Mouse (Mus musculus) heart, embryonic 14.5 days (tissue): Measurements from ENCODE around the gene Gm10181. TPM values are rescaled to one million over a fixed set of nuclear protein-coding genes. Genes with fewer than 3 reads are reported as not detected.
"Not testable (repeated sequence)": the region's sequence is repeated elsewhere in the genome, so short reads cannot be mapped to it uniquely, and the experiment has no call there.

ENCODE experiments used
- ATAC-seq: fragments of 200-750 bp; cut with Nextera tagmentation; 2 replicates; pipeline ENCODE4 v1.8.0; 2017; ENCODE audit warnings: low read depth, moderate TSS enrichment; ENCODE audit not compliant: insufficient number of reproducible peaks, insufficient read depth, low FRiP score
- H3K27ac ChIP-seq, 2 experiments: fragments of 200-500 bp in 1 of 2; fragments of 300-500 bp in 1 of 2; sonication (generic) in 1 of 2; replicated peaks in 1 of 2; 2 replicates each; pipeline ENCODE4 v1.5.1; 2012 to 2014; ENCODE audit warnings: low read depth in 2 of 2, low read length in 2 of 2, control low read depth in 1 of 2, mild to moderate bottlenecking in 1 of 2, mixed read lengths in 1 of 2; ENCODE audit not compliant: control insufficient read depth in 1 of 2, insufficient read depth in 1 of 2
- H3K27me3 ChIP-seq: fragments of 300-500 bp; sonication (generic); 2 replicates; pipeline ENCODE4 v1.6.1; 2014; ENCODE audit warnings: mild to moderate bottlenecking, low read length, control low read depth; ENCODE audit not compliant: control insufficient read depth, insufficient read depth
- H3K36me3 ChIP-seq: fragments of 300-500 bp; sonication (generic); 2 replicates; pipeline ENCODE4 v1.6.1; 2014; ENCODE audit warnings: mild to moderate bottlenecking, control low read depth, low read length, mixed read lengths; ENCODE audit not compliant: control insufficient read depth, insufficient read depth
- H3K4me1 ChIP-seq, 2 experiments: fragments of 200-500 bp in 1 of 2; fragments of 300-500 bp in 1 of 2; sonication (generic) in 1 of 2; 2 replicates each; pipeline ENCODE4 v1.6.1; 2012 to 2014; ENCODE audit warnings: low read length in 2 of 2, control low read depth in 1 of 2, mixed read lengths in 1 of 2; ENCODE audit not compliant: control insufficient read depth in 2 of 2, insufficient read depth in 2 of 2
- H3K4me2 ChIP-seq: fragments of 300-500 bp; sonication (generic); 2 replicates; pipeline ENCODE4 v1.6.1; 2014; ENCODE audit warnings: mild to moderate bottlenecking, low read length
- H3K4me3 ChIP-seq, 2 experiments: fragments of 200-500 bp in 1 of 2; fragments of 300-500 bp in 1 of 2; sonication (generic) in 1 of 2; 2 replicates each; pipeline ENCODE4 v1.5.1; 2012 to 2014; ENCODE audit warnings: low read length in 2 of 2, mild to moderate bottlenecking in 2 of 2, control low read depth in 1 of 2, low read depth in 1 of 2, moderate library complexity in 1 of 2; ENCODE audit not compliant: control insufficient read depth in 1 of 2, insufficient read depth in 1 of 2
- H3K9ac ChIP-seq: fragments of 300-500 bp; sonication (generic); 2 replicates; pipeline ENCODE4 v1.6.1; 2014; ENCODE audit warnings: mild to moderate bottlenecking, low read length
- H3K9me3 ChIP-seq: fragments of 300-500 bp; sonication (generic); 2 replicates; pipeline ENCODE4 v1.6.1; 2016; ENCODE audit warnings: low read length, control low read depth; ENCODE audit not compliant: control insufficient read depth
- WGBS: fragments of 180-500 bp; shearing (Covaris S2); extraction: QIAGEN DNeasy Blood & Tissue Kit; methylation state at CpG from one replicate; pipeline ENCODE4 v1.1.7; 2014; 5-methylcytosine and 5-hydroxymethylcytosine counted together
- polyA plus RNA-seq: library from polyadenylated mRNA; unstranded; fragments of >200 nt; fragmentation: Nextera tagmentation; extraction: Ambion mirVana; gene quantifications from 2 replicates; pipeline ENCODE4 v1.2.1, GENCODE M21; 2014

Gm10181 gene
- polyA plus RNA-seq, 1 experiment from 2014 or later, result not detected

DNA sequence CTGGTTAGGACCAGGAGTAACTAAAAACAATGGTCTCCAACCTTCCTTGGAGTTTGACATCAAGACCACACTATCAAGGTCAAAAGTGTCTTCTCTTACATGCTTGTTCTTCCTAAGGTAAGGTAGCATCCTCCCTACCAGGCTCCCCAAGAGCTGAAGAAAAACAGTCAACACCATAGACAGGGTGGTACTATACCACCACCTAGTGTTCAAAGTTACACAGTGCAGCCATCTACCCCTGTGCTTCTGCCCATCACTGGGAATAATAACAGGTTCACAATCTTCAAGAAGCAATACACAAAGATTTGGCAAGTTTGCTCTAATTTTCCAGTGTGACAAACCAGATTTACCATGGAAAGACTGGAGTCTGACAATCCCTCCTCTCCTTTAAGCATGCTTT lies 15.4 kb downstream of the Gm10181 start:
- peaks cover 10% of the 10 kb centered on the region; the same call in 1 of the 2 replicates for H3K9me3 ChIP-seq
- no peaks in the 10 kb centered on the region for H3K27me3 ChIP-seq
- ATAC-seq, result peak; percentile 50; the same call in 1 of the 2 replicates
- H3K4me3 ChIP-seq, result no peak overlapping the region
- H3K9ac ChIP-seq, result no peak overlapping the region
- H3K27ac ChIP-seq, result no peak overlapping the region
- peaks cover 56% of the 10 kb centered on the region for H3K36me3 ChIP-seq
- H3K4me1 ChIP-seq, result peaks cover 0 to 8% of the 10 kb centered on the region in 2 experiments; a peak in 1 of 4 replicates
- H3K4me2 ChIP-seq, result no peak overlapping the region

DNA sequence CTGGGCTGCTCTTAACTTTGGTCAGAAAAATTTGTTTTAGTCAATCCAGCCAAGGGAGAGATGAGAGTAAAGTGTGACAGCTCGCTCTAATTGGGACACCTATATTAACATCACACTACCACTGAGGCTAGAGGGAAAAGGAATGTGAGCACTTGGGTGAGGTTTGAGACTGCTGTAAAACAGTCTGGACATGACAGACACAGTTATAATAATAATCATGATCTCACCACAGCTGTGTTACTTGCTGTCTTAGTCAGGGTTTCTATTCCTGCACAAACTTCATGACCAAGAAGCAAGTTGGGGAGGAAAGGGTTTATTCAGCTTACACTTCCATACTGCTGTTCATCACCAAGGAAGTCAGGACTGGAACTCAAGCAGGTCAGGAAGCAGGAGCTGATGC lies 34.4 kb downstream of the Gm10181 start:
- not testable (repeated sequence) for H3K4me3 ChIP-seq, H3K27me3 ChIP-seq, H3K9me3 ChIP-seq, H3K4me1 ChIP-seq, H3K4me2 ChIP-seq, H3K27ac ChIP-seq, ATAC-seq, H3K9ac ChIP-seq
- peaks cover 55% of the 10 kb centered on the region for H3K36me3 ChIP-seq
- WGBS, result 89% methylated on average over 1 of the region's 1 CpGs

GRCm38 (mm10) chr9:25124048-25124447 lies 34.8 kb downstream of the Gm10181 start:
- Histone ChIP-seq H3K36me3 (peaks cover 50% of the 10 kb centered on the region), H3K27ac (no peak overlapping the region), H3K4me3 (no peak overlapping the region), H3K9me3 (no peaks in the 10 kb centered on the region), H3K4me1 (no peaks in the 10 kb centered on the region), H3K9ac (no peak overlapping the region), H3K27me3 (no peaks in the 10 kb centered on the region), H3K4me2 (no peak overlapping the region)
- ATAC-seq, result no peak
- WGBS, result 77% methylated on average over 2 of the region's 2 CpGs

DNA sequence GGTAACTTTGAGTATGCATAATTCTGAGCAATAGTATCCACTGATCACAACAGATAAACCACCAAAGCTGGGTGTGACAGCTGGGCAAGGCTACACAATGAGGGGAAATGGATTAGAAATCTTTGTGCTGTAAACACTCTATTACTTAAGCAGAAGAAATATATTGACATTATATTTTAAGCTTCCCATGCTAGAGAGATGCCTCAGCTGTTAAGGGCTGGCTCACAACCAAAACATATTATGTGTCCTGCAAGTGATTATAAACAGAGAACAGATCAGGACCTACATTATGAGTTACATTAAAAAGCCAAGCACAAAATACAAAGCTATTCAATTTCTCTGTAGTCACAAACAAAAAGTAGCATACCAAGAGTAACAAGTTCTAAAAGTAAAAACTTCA lies 43.0 kb downstream of the Gm10181 start:
- Histone ChIP-seq H3K9ac (no peak overlapping the region), H3K27me3 (no peaks in the 10 kb centered on the region), H3K4me2 (no peak overlapping the region), H3K36me3 (peaks cover 15% of the 10 kb centered on the region), H3K4me3 (no peak overlapping the region), H3K9me3 (no peaks in the 10 kb centered on the region), H3K4me1 (no peaks in the 10 kb centered on the region), H3K27ac (no peak overlapping the region)
- no peak for ATAC-seq

DNA sequence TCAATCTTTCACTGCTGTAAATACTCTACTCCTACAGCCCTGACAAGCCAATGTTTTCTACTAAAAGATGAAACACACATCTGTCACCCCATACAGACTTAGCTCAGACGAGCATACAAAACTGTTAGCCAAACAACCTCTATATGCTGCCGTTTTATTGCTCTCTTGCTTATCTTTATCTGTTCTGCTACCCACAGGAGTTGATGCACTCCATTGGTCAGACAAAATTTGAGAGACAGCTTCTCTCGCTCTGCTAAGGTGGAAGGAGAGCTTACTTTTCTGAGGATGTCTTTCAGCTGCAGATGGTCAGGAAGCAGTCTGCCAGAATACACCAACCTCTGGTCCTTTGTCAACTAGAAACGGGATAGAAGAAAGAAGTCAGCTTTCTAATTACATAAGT lies 43.7 kb downstream of the Gm10181 start:
- no peak overlapping the region for H3K4me3 ChIP-seq
- ATAC-seq, result no peak
- 74% methylated on average over 4 of the region's 4 CpGs for WGBS
- H3K9ac ChIP-seq, result no peak overlapping the region
- H3K27ac ChIP-seq, result no peak overlapping the region
- no peaks in the 10 kb centered on the region for H3K27me3 ChIP-seq
- H3K9me3 ChIP-seq, result no peaks in the 10 kb centered on the region
- no peak overlapping the region for H3K4me2 ChIP-seq
- no peaks in the 10 kb centered on the region for H3K4me1 ChIP-seq
- peaks cover 15% of the 10 kb centered on the region for H3K36me3 ChIP-seq

- ATAC-seq, result no peak
- Histone ChIP-seq H3K4me3 (no peak overlapping the region), H3K4me1 (peaks cover 2 to 7% of the 10 kb centered on the region in 2 experiments; a peak in 3 of 4 replicates), H3K27ac (no peak overlapping the region), H3K9me3 (no peaks in the 10 kb centered on the region), H3K9ac (no peak overlapping the region), H3K27me3 (no peaks in the 10 kb centered on the region), H3K4me2 (no peak overlapping the region), H3K36me3 (no peaks in the 10 kb centered on the region)
- WGBS, result 100% methylated on average over 1 of the region's 1 CpGs
Observed at GRCm38 (mm10) chr9:25138900-25139299, 49.7 kb downstream of the Gm10181 start.

Other genes starting within 250 kb of the Gm10181 start
- gene Herpud2, start 62.4 kb downstream of the Gm10181 start, polyA plus RNA-seq, result 32.4 and 36.7 TPM in 2 replicates
- 265 and 268 TPM in 2 replicates for gene Sept7, start 163.0 kb downstream of the Gm10181 start, polyA plus RNA-seq